Mouse (Mus musculus) thymus, adult 2 months (tissue): ENCODE data around the gene Hoxa9. TPM values are rescaled to one million over a fixed set of nuclear protein-coding genes. Genes with fewer than 3 reads are reported as not detected.
A peak's percentile ranks its signal among the peaks of the same experiment; 100 is the strongest.

Source experiments
- DNase-seq: peaks from one replicate; pipeline ENCODE4 v3.0.0; 2021
- H3K27ac ChIP-seq: fragments of 200-500 bp; 2 replicates; pipeline ENCODE4 v1.5.1; 2012; ENCODE audit warnings: low read length, control low read depth; ENCODE audit not compliant: control insufficient read depth, insufficient read depth
- H3K27me3 ChIP-seq: fragments of 200-500 bp; 2 replicates; pipeline ENCODE4 v1.6.1; 2012; ENCODE audit warnings: mild to moderate bottlenecking, low read length, moderate library complexity, mixed read lengths; ENCODE audit not compliant: control insufficient read depth, insufficient read depth
- H3K36me3 ChIP-seq: fragments of 200-500 bp; 2 replicates; pipeline ENCODE4 v1.6.1; 2012; ENCODE audit warnings: mild to moderate bottlenecking, low read length, moderate library complexity; ENCODE audit not compliant: control insufficient read depth, insufficient read depth
- H3K4me1 ChIP-seq: fragments of 200-500 bp; replicated peaks from 2 replicates; pipeline ENCODE4 v1.6.1; 2012; ENCODE audit warnings: low read length; ENCODE audit not compliant: control insufficient read depth, insufficient read depth
- H3K4me3 ChIP-seq: fragments of 200-500 bp; 2 replicates; pipeline ENCODE4 v1.5.1; 2012; ENCODE audit warnings: mild to moderate bottlenecking, low read length, control low read depth, moderate library complexity; ENCODE audit not compliant: control insufficient read depth, insufficient read depth
- CTCF ChIP-seq: fragments of 200-500 bp; IDR thresholded peaks from 2 replicates; pipeline ENCODE4 v1.5.1; 2012; ENCODE audit warnings: mild to moderate bottlenecking, control low read depth, low read length, moderate library complexity, borderline replicate concordance; ENCODE audit not compliant: control insufficient read depth, poor library complexity, insufficient read depth; ENCODE audit errors: extremely low read depth
- POLR2A ChIP-seq: fragments of 200-500 bp; IDR thresholded peaks from 2 replicates; pipeline ENCODE4 v1.6.1; 2012; ENCODE audit warnings: mild to moderate bottlenecking, low read length, control low read depth, moderate library complexity; ENCODE audit not compliant: control insufficient read depth, poor library complexity, insufficient read depth; ENCODE audit errors: extremely low read depth
- WGBS: fragments of 180-500 bp; shearing (Covaris S2); methylation state at CpG from one replicate; pipeline ENCODE4 v1.1.7; 2018; 5-methylcytosine and 5-hydroxymethylcytosine counted together
- polyA plus RNA-seq: library from polyadenylated mRNA; depleted of rRNA; stranded (reverse); fragments of >200 nt; gene quantifications from 2 replicates; pipeline ENCODE4 v1.2.3, GENCODE M21; 2012

Hoxa9 gene
- polyA plus RNA-seq, 1 experiment = 0.26 TPM

GRCm38 (mm10) chr6:52220003-52220864 is 10.7 kb downstream of the Hoxa9 start:
- Histone ChIP-seq H3K27me3 (peaks cover 27% of the 10 kb centered on the region), H3K4me3 (no peak overlapping the region), H3K4me1 (peaks cover 11% of the 10 kb centered on the region), H3K27ac (no peak overlapping the region), H3K36me3 (no peaks in the 10 kb centered on the region)
- no peak for DNase-seq
- WGBS = 32% methylated on average over 32 of the region's 32 CpGs
- TF ChIP-seq CTCF = no peak
- TF ChIP-seq POLR2A = no peak

DNA sequence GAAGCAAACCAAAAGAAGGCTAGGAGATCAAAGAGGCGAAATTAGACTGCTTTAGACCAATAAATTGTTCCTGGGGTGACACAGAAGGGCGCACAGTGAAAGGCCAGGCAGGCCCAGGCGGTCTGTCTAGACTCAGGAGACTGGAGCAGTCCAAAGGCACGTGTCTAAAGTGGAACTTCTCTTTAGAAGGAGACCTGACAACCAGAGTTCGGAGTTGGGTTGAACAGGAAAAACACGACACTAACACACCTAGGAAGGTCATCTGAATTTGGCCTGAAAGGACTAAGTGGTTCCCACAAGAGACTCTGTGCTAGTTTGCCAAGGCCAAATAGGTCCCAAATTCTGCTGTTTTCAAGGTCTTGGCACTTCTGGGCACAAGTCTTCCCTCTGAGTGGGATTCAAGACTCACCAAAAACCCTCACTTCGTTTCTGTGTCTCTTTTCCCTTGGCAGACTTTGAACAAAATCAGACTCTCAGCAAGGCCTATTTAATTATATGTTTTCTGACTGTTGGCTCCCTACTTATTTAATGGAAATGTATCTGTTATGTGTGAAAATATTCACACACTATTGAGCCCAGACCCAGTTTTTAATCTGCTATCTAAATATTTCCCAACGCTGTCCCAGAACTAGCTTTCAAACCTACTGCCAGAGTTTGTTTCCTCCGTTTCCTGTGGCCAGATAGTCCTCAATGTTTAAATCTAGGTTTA is 11.5 kb downstream of the Hoxa9 start:
- 87% methylated on average over 9 of the region's 9 CpGs for WGBS
- no peak overlapping the region for H3K27ac ChIP-seq
- no peak overlapping the region for H3K4me3 ChIP-seq
- no peak for DNase-seq
- peaks cover 25% of the 10 kb centered on the region for H3K27me3 ChIP-seq
- peaks cover 11% of the 10 kb centered on the region for H3K4me1 ChIP-seq
- TF ChIP-seq CTCF (no peak), POLR2A (no peak)
- H3K36me3 ChIP-seq = no peaks in the 10 kb centered on the region

DNA sequence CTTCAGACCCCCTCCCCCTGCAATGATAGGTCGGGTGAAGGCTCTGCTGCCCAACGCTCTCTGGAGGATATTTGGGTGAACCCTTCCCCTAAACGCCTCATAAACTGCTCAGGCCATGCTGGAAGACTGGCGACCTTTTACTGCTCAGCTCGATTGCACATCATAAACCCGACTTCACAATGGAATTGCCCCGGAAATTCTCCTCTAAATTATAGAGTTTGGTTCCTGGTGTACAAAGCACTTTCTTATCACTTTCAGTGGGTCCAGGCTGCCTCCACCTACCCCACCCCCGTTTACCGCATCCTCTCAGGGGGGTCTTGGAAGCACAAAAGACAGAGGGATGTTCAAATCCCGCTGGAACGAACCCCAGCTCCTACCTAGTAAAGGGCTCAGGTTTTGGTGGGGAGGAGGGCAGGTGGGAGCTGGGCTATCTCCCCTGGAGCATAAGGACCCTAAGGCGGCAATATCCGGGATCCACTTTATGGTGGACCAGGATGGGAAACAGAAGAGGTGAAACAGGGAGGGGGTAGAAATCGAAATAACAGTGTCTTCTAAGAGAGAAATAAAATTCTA is 12.2 kb downstream of the Hoxa9 start:
- Histone ChIP-seq H3K36me3 (no peaks in the 10 kb centered on the region), H3K27ac (no peak overlapping the region), H3K27me3 (peaks cover 25% of the 10 kb centered on the region), H3K4me3 (no peak overlapping the region), H3K4me1 (peaks cover 11% of the 10 kb centered on the region)
- no peak for DNase-seq
- 64% methylated on average over 14 of the region's 14 CpGs for WGBS
- TF ChIP-seq CTCF (no peak), POLR2A (no peak)

DNA sequence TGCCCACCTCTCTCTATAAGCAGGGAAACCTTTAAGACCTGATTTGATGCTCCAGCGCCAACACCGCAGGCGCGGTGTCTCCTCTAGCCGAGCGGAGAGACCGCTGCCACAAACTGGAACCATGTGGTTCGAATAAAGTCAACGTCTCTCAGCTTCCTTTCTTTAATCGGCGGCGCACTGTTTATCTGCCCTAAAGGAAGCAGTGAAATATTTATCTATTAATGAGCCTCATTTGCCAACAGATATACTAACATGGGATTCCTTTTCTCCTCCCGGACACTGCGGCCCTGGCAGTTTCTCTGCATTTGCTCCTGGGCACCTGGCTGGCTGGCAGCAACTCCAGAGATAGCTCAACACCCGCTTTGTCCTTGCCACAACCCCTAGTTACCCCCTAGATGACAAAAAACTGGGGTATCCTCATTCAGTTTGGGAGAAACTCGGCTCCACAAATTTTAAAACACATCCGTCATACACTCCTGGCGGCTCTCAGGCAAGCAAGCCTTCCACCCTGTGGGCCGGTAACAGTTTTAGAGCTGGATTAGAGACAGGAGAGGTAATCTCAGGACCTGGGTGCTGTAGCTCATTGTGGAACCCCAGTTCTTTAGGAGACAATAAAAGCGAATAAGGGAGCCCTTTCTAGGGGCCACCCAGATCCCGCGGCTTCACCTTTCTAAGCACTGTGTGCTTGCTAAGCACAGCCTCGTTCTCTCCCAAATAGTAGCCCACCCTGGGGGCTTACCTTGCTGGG is 12.8 kb downstream of the Hoxa9 start:
- WGBS = 27% methylated on average over 23 of the region's 23 CpGs
- no peaks in the 10 kb centered on the region for H3K36me3 ChIP-seq
- no peak overlapping the region for H3K27ac ChIP-seq
- no peak for DNase-seq
- peak overlapping the region; percentile 58 for H3K4me3 ChIP-seq
- TF ChIP-seq CTCF = no peak
- TF ChIP-seq POLR2A = no peak
- H3K27me3 ChIP-seq = peaks cover 27% of the 10 kb centered on the region
- peaks cover 12% of the 10 kb centered on the region for H3K4me1 ChIP-seq

DNA sequence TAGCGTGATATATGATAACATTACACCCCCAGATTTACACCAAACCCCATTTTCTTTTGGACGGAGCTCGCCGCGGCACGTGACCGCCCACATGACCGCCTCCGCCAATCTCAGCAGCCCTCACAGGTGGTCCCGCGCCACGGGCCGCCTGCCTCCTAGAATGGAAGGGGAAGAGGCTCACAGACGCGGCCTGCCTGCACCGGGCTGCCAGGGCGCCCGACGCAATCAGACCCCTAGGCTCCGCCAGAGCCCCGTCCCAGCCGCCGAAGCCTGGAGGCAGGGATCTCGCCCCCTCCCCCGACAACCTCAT is 13.5 kb downstream of the Hoxa9 start:
- Histone ChIP-seq H3K27ac (no peak overlapping the region), H3K4me1 (peaks cover 18% of the 10 kb centered on the region), H3K27me3 (peaks cover 27% of the 10 kb centered on the region), H3K4me3 (peak overlapping the region; percentile 58), H3K36me3 (no peaks in the 10 kb centered on the region)
- TF ChIP-seq POLR2A = no peak
- TF ChIP-seq CTCF = no peak
- under 1% methylated on average over 25 of the region's 25 CpGs for WGBS
- peak; percentile 67 for DNase-seq

GRCm38 (mm10) chr6:52216691-52217458 is 14.0 kb downstream of the Hoxa9 start:
- H3K4me3 ChIP-seq = peak overlapping the region; percentile 58
- H3K36me3 ChIP-seq = no peaks in the 10 kb centered on the region
- DNase-seq = no peak
- H3K27me3 ChIP-seq = peaks cover 29% of the 10 kb centered on the region
- under 1% methylated on average over 58 of the region's 60 CpGs for WGBS
- TF ChIP-seq CTCF (no peak), POLR2A (no peak)
- H3K27ac ChIP-seq = no peak overlapping the region
- peaks cover 23% of the 10 kb centered on the region for H3K4me1 ChIP-seq
